Mouse (Mus musculus) midbrain, postnatal 0 days (tissue): ENCODE results near the gene Soga1. TPM values are rescaled to one million over a fixed set of nuclear protein-coding genes. Genes with fewer than 3 reads are reported as not detected.

Experiments used
- ATAC-seq: fragments of 200-750 bp; cut with Nextera tagmentation; 2 replicates; pipeline ENCODE4 v1.8.0; 2017; ENCODE audit warnings: moderate number of reproducible peaks, mild to moderate bottlenecking, moderate TSS enrichment, moderate library complexity; ENCODE audit not compliant: low FRiP score
- DNase-seq: peaks from one replicate; pipeline ENCODE4 v3.0.0-alpha.2; 2015; ENCODE audit warnings: low spot score
- H3K27ac ChIP-seq: fragments of 300-500 bp; sonication (generic); 2 replicates; pipeline ENCODE4 v1.5.1; 2014; ENCODE audit warnings: low read depth, mild to moderate bottlenecking, low read length, mixed read lengths
- H3K27me3 ChIP-seq: fragments of 300-500 bp; sonication (generic); 2 replicates; pipeline ENCODE4 v1.6.1; 2014; ENCODE audit warnings: low read length, control low read depth, mixed read lengths; ENCODE audit not compliant: insufficient read depth
- H3K36me3 ChIP-seq: fragments of 300-500 bp; sonication (generic); 2 replicates; pipeline ENCODE4 v1.6.1; 2014; ENCODE audit warnings: low read length, control low read depth, mixed read lengths; ENCODE audit not compliant: insufficient read depth
- H3K4me1 ChIP-seq: fragments of 300-500 bp; sonication (generic); 2 replicates; pipeline ENCODE4 v1.6.1; 2014; ENCODE audit warnings: mild to moderate bottlenecking, control low read depth, antibody characterized with exemption, low read length, mixed read lengths; ENCODE audit not compliant: insufficient read depth
- H3K4me2 ChIP-seq: fragments of 300-500 bp; sonication (generic); 2 replicates; pipeline ENCODE4 v1.6.1; 2014; ENCODE audit warnings: low read depth, mild to moderate bottlenecking, low read length, mixed read lengths; ENCODE audit not compliant: poor library complexity, severe bottlenecking
- H3K4me3 ChIP-seq: fragments of 300-500 bp; sonication (generic); 2 replicates; pipeline ENCODE4 v1.5.1; 2014; ENCODE audit warnings: low read depth, mild to moderate bottlenecking, low read length, moderate library complexity
- H3K9ac ChIP-seq: fragments of 300-500 bp; sonication (generic); replicated peaks from 2 replicates; pipeline ENCODE4 v1.6.1; 2014; ENCODE audit warnings: mild to moderate bottlenecking, low read length, moderate library complexity, mixed read lengths; ENCODE audit not compliant: poor library complexity, severe bottlenecking
- H3K9me3 ChIP-seq: fragments of 300-500 bp; sonication (generic); 2 replicates; pipeline ENCODE4 v1.6.1; 2016; ENCODE audit warnings: low read length, control low read depth
- CTCF ChIP-seq: IDR thresholded peaks from 2 replicates; pipeline ENCODE4 v1.5.1; 2016; ENCODE audit warnings: antibody characterized with exemption, mild to moderate bottlenecking
- WGBS: fragments of 180-500 bp; shearing (Covaris S2); extraction: QIAGEN DNeasy Blood & Tissue Kit; methylation state at CpG from one replicate; pipeline ENCODE4 v1.1.7; 2014; 5-methylcytosine and 5-hydroxymethylcytosine counted together
- polyA plus RNA-seq: library from polyadenylated mRNA; unstranded; fragments of >200 nt; fragmentation: Nextera tagmentation; extraction: Ambion mirVana; gene quantifications from 2 replicates; pipeline ENCODE4 v1.2.1, GENCODE M21; 2015
- total RNA-seq: library from RNA; depleted of rRNA; stranded (reverse); fragments of >200 nt; gene quantifications from 2 replicates; pipeline ENCODE4 v1.2.3, GENCODE M21; 2014

The Soga1 gene
- total and polyA plus RNA-seq, 2 experiments from 2014 or later = 3.9 to 132 TPM

DNA sequence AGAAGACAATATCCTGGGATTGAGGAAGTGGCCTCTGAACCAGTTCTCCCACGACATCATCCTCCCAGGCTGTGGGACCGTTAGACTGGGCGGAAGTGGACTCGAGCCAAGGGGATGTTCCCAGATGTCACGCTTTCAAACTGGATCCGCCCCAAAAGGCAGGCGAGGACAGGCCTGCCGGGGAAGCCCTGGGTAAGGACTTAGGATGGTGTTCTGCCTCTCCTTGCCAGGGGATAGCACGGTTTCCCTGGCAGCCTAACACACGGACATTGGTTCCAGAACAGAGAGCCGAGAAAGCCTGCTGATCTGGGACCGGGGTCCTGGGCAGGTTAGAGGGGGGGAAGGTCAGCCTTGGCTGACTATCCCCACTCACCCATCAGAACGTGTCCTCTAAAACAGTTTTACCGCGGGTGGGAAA, 1.4 kb downstream of the Soga1 start:
- Histone ChIP-seq H3K4me3 (peak overlapping the region; percentile 92), H3K27me3 (no peaks in the 10 kb centered on the region), H3K27ac (peak overlapping the region; percentile 96), H3K9ac (peak overlapping the region; percentile 97), H3K4me1 (peaks cover 31% of the 10 kb centered on the region), H3K4me2 (peak overlapping the region; percentile 99), H3K36me3 (peaks cover 6% of the 10 kb centered on the region; the same call in 1 of the 2 replicates), H3K9me3 (no peaks in the 10 kb centered on the region)
- DNase-seq = peak; percentile 82
- WGBS = under 1% methylated on average over 15 of the region's 15 CpGs
- no peak for ATAC-seq
- TF ChIP-seq CTCF = no peak

DNA sequence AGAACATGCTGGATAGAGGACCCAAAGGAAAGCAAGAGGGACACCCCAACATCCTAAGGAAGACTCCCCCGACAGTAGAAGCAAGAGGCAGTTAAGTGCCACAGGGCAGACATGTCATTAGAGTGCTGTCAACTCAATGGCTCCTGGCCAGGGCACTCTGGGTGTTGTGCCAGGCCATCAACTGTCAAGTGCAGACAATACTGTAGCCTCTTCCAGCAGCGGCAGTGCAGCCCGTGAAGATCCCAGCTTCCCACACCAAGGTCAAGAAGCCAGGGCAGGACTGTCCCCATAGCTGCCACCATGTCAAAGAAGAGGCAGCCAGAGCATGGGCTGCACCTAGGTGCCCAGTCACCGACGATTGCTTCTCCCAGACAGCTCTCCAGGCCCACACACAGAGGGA, 1.9 kb downstream of the Soga1 start:
- Histone ChIP-seq H3K9ac (peak overlapping the region; percentile 97), H3K4me2 (peak overlapping the region; percentile 99), H3K27me3 (no peaks in the 10 kb centered on the region), H3K27ac (peak overlapping the region; percentile 96), H3K9me3 (no peaks in the 10 kb centered on the region), H3K4me1 (peaks cover 31% of the 10 kb centered on the region), H3K4me3 (peak overlapping the region; percentile 92), H3K36me3 (peaks cover 6% of the 10 kb centered on the region; the same call in 1 of the 2 replicates)
- no peak for TF ChIP-seq CTCF
- DNase-seq (peak; percentile 75), ATAC-seq (no peak)
- WGBS = 10% methylated on average over 5 of the region's 5 CpGs

DNA sequence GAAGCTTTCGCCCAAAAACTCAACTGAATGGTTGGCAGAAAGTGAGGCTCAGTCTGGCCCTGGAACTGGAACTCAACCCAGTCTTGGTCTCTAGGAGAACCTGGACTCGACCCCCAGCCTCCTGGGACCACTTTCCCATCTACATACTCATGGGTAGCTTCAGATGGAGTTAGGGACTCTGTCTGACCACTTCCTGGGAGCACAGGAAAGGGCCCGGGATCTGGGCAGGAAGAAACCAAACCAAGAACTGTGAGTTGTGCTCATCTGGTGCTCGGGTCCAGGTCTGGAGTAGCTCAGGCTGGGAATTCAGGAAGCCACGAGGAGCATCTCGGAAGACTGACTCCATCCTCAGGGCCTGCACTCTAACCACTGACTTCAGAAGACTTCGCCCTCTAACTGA, 2.5 kb downstream of the Soga1 start:
- no peak overlapping the region for H3K27ac ChIP-seq
- H3K4me2 ChIP-seq = peak overlapping the region; percentile 99
- H3K4me3 ChIP-seq = peak overlapping the region; percentile 92
- H3K36me3 ChIP-seq = peaks cover 6% of the 10 kb centered on the region; the same call in 1 of the 2 replicates
- peaks cover 34% of the 10 kb centered on the region for H3K4me1 ChIP-seq
- no peaks in the 10 kb centered on the region for H3K9me3 ChIP-seq
- no peak for TF ChIP-seq CTCF
- WGBS = 83% methylated on average over 7 of the region's 7 CpGs
- no peaks in the 10 kb centered on the region for H3K27me3 ChIP-seq
- DNase-seq = no peak
- ATAC-seq = no peak
- 0 out of 2 replicates have a peak overlapping the region, but pooled peaks have one; percentile 19 for H3K9ac ChIP-seq

DNA sequence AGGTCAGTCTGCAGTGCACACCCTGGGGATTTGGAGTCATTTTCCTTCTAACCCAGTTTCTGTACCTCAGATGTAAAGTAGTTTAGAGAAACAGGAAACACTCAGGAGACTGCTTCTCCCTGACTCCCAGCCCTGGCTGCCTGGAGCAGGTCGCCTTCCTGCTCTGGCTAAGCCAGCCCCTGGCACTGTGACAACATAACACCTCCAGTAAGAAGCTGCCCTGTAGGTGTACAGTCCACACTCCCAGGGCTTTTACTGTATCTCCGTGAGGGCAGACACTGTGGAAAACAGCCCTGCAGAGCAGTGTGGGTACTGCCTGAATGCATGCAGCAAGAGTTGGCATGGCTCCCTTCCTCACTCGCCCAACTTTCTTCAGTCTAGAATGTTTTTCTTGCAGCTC, 3.4 kb downstream of the Soga1 start:
- Histone ChIP-seq H3K4me3 (peak overlapping the region; percentile 92), H3K27me3 (no peaks in the 10 kb centered on the region), H3K4me1 (peaks cover 40% of the 10 kb centered on the region), H3K9me3 (no peaks in the 10 kb centered on the region), H3K4me2 (peak overlapping the region; percentile 99), H3K9ac (no peak overlapping the region; the same call in 1 of the 2 replicates), H3K36me3 (peaks cover 6% of the 10 kb centered on the region; the same call in 1 of the 2 replicates), H3K27ac (no peak overlapping the region)
- TF ChIP-seq CTCF = 0 out of 2 replicates have a peak, but pooled peaks have one; percentile 11
- ATAC-seq = no peak
- DNase-seq = peak; percentile 24
- 32% methylated on average over 3 of the region's 3 CpGs for WGBS

DNA sequence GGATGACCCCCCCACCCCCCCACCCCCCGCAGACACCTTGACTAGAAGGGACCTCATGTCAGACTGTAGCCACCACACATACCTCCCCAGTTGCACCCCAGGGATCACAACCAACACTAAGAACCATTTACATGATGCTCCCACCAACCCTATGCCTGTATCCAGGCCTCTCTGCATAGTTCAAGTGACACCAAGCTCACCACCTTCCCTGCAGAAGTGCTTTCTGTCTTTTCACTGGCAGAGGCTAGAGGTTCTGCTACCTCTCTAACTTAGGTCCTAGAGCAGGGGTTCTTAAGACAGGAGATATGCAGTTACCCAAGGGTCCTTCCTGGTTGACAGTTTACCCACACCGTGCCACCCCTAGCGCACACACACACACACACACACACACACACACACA, 3.8 kb downstream of the Soga1 start:
- Histone ChIP-seq H3K4me1 (peaks cover 45% of the 10 kb centered on the region), H3K9ac (0 out of 2 replicates have a peak overlapping the region, but pooled peaks have one; percentile 42), H3K9me3 (no peaks in the 10 kb centered on the region), H3K27me3 (no peaks in the 10 kb centered on the region), H3K4me3 (peak overlapping the region; percentile 92; the same call in 1 of the 2 replicates), H3K4me2 (peak overlapping the region; percentile 99), H3K36me3 (peaks cover 6% of the 10 kb centered on the region; the same call in 1 of the 2 replicates), H3K27ac (no peak overlapping the region)
- DNase-seq = no peak
- WGBS = 86% methylated on average over 3 of the region's 3 CpGs
- ATAC-seq = no peak
- TF ChIP-seq CTCF = no peak

DNA sequence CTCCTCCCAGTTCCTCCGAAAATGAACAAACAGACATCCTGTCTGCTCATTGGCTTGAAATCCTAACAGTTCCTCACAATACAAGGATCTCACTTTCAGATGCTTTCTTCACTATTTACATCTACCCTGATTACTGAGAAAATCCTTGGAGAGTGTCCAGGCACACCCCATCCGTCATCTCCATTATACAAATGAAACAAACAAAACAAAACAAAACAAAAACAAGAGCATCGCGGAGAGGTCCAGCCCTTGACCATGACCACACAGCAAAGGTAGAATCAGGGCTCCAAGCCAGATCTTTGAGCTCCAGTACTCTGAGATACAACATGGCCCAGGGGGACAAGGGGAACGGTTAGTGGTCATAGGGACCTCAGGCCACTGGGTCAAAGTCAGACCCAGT, 4.3 kb downstream of the Soga1 start:
- TF ChIP-seq CTCF = no peak
- no peaks in the 10 kb centered on the region for H3K27me3 ChIP-seq
- H3K4me3 ChIP-seq = no peak overlapping the region
- H3K9ac ChIP-seq = peak overlapping the region; percentile 42; the same call in 1 of the 2 replicates
- 57% methylated on average over 5 of the region's 5 CpGs for WGBS
- peak overlapping the region; percentile 99 for H3K4me2 ChIP-seq
- DNase-seq = no peak
- peaks cover 6% of the 10 kb centered on the region; the same call in 1 of the 2 replicates for H3K36me3 ChIP-seq
- no peak overlapping the region for H3K27ac ChIP-seq
- peaks cover 48% of the 10 kb centered on the region for H3K4me1 ChIP-seq
- no peak for ATAC-seq
- no peaks in the 10 kb centered on the region for H3K9me3 ChIP-seq
